Mouse (Mus musculus): ENCODE results near the gene Zfp683.

The Zfp683 gene

DNA sequence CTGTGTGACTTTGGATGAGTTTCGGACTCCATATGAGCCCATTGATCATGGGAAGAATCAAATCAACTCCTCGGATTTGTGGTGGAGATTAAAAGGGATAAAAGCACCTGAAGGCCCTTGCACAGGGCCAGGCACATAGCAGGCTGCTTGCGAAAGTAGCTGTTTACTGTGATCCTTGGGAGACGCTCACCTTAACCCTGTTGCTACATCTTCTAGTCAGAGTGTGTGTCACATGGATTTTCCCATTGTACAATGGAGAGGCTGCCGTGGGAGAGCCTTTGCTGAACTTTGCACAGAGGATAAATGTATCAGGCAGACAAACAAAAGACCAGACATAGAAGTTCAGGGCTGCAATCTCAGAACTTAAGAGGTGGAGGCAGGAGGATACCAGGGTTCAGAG is 1.7 kb upstream of the Zfp683 start:
- DNase-seq (ENCODE audit: low read depth, low spot score): no peak

GRCm38 (mm10) chr4:134052560-134052959 is 1.1 kb upstream of the Zfp683 start:
- peak; percentile 15 for DNase-seq (ENCODE audit: low read depth, low spot score)

- DNase-seq (ENCODE audit: low read depth, low spot score): no peak
These were observed 4.6 kb downstream of the Zfp683 start for GRCm38 (mm10) chr4:134058166-134058715.

GRCm38 (mm10) chr4:134058908-134059307 is 5.3 kb downstream of the Zfp683 start:
- no peak for DNase-seq (ENCODE audit: low read depth, low spot score)

DNA sequence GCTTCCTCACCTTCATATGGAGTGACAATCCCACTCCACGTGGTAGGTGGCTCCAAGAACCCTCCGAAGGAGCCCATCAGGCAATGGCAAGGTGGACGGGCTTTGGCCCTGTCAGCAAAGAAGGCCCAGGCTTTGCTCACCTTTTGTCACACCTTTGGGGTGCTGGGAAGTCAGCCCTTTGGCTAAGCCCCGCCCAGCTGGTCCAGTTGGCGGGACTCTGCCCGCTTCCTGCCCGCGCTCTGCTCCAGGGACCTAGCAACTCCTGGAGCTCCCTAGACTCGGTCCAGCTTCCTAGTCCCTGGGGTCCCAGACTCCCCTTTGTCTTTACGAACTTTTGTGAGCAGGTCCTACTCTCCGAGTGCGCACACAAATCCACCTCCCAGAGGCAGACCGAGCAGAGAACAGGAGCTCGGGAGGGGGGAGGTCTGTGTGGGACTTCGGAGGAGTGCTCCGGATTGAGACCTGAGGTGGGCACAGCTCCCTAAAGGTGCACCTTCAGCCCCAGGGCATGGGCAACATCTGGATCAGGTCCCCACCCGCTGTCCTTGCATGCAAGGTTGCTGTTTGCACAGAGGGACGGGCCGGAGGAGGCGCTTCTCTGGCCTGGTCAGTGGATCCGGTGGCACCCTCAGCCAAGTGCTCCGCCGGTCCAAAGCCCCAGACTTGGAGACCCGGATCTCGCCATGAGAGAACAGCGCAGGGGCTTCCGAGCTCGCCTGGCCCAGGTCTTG is 6.7 kb downstream of the Zfp683 start, which contains the start of gene Crybg2:
Gene Crybg2 (plus strand): TSS at position 681 of the 731 bp plus-strand sequence.
- DNase-seq (ENCODE audit: low read depth, low spot score): no peak

- no peak for DNase-seq (ENCODE audit: low read depth, low spot score)
These were observed 7.7 kb downstream of the Zfp683 start for GRCm38 (mm10) chr4:134061166-134061830.

GRCm38 (mm10) chr4:134061944-134062446 is 8.4 kb downstream of the Zfp683 start:
- DNase-seq (ENCODE audit: low read depth, low spot score): no peak

DNA sequence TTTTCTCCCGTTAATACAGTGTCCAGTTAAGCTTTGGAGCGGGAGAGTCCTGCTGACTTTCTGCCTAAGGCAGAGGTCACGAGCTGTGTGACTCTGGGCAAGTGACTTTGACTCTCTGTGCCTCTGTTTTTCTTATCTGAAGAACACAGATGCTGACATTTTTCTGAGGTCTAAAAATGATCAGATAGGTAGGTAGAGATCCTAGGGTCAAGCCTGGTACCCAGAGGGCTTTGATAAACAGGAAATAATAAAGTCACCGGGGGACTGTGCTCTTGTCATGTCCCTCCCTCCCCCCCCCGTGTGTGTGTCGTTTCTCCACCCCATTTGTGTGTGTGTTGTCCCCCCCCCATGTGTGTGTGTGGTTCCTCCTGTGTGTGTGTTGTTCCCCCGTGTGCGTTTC is 8.9 kb downstream of the Zfp683 start:
- no peak for DNase-seq (ENCODE audit: low read depth, low spot score)

- DNase-seq (ENCODE audit: low read depth, low spot score): no peak
These were observed 11.9 kb downstream of the Zfp683 start for GRCm38 (mm10) chr4:134065431-134066004.

DNA sequence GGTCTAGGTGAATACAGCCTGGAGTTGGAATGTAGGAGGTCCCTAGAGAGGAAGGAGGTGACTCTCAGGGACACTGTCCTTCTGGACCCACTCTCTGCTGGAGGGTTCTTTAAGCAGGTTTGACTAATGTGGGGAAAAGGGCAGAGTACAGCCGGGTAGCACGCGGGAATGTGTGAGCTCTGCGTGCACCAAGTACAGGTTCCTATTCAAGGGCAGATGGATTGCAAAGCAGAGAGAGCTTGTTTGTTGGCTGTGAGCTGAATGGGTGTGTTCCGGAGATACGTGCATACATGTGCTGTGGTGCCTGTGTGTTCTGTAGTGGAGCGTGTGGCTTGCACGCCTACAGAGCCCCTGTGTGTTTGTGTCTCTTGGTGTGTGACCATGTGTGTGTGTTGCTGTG is 13.7 kb downstream of the Zfp683 start:
- no peak for DNase-seq (ENCODE audit: low read depth, low spot score)

GRCm38 (mm10) chr4:134067833-134068544 is 14.4 kb downstream of the Zfp683 start:
- no peak for DNase-seq (ENCODE audit: low read depth, low spot score)

DNA sequence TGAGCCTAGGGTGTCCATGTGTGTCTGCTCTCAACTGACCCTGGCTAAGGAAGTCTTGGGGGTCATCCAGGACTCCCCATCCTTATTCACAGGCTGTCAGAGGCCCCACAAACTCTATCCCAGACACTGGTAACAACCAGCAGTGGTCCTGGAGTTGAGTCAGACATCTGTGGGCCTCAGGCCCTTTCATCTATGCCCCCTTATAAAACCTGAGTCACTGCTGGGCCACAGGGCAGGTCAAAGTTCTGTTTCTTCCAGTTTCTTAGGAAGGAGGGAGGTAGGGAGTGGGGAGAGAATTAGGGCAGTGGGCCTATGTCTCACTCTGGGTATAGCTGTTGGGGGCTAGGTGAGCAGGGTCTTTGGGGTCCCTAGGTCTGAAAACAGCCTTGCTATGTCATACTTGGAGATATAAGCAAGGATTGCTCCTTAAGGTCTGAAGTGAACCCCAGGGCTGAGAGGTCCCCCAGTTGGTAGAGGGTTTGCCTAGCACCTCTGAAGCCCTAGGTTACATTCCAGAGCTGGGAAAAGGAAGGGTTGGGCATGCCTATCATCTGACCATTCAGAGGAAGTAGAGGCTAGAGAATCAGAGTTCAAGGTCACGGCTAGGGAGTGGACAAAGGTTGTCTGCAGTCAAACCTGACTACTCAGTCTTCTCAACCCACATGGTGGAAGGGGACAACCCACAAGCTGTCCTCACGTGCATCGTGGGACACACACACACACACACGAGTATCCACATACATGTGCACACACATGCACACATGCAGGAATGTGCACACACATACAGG is 15.3 kb downstream of the Zfp683 start:
- DNase-seq (ENCODE audit: low read depth, low spot score): no peak

DNA sequence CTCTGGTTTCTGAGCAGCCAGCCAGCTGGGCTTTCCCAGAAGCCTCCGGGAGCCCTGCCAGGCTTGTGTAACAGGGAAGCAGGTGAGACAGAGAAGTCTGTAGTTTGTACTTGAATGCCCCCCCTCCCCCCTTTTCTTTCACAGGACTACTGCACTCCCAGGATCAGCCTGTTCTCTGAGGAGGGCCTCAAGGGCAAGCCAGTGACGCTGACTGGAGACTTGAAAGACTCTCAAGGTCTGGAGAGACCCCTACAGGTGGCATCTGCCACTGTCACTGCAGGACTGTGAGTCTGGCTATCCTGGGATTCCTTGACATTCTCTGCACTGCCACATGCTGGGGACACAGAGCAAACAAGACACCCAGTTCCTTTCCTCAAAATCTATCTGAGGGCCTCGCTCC is 25.1 kb downstream of the Zfp683 start:
- DNase-seq (ENCODE audit: low read depth, low spot score): no peak

DNA sequence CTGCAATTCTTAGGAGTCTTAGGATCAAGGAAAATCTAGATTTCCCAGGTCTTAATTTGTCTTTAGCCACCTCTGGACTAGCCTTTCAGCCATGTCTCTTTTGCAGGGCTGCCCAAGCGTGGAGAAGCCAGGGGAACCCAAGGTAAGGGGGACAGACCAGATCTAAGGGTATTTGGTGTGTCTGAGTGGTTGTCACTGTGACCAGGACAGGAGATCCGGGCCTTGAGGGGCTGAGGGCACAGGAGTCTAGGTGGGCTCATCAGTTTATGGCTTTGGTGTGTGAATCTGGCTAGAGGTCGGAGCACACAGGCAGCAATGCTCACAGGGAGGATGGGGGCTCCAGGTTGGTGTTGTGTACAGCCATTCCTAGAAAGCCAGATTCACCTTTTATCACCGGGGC is 27.0 kb downstream of the Zfp683 start:
- DNase-seq (ENCODE audit: low read depth, low spot score): no peak

GRCm38 (mm10) chr4:134081730-134082386 is 28.2 kb downstream of the Zfp683 start:
- peak; percentile 43 for DNase-seq (ENCODE audit: low read depth, low spot score)

DNA sequence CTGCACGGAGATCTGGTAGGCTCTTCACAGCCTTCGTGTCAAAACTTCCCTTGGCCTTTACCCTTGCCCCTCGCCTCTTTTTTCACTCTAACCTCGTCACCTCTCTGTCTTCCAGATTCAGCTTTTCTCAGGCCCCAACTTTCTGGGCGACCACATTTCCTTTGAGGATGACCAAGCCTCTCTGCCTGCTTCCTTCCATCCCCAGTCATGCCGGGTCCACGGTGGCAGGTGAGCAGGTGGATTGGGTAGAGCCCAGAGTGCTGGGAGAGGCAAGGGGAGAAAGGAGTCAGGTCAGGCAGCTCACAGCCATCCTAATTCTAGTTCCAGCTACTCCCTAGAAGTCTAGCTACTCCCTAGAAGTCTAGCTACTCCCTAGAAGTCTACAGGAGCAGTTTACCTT is 28.8 kb downstream of the Zfp683 start:
- DNase-seq (ENCODE audit: low read depth, low spot score): no peak

DNA sequence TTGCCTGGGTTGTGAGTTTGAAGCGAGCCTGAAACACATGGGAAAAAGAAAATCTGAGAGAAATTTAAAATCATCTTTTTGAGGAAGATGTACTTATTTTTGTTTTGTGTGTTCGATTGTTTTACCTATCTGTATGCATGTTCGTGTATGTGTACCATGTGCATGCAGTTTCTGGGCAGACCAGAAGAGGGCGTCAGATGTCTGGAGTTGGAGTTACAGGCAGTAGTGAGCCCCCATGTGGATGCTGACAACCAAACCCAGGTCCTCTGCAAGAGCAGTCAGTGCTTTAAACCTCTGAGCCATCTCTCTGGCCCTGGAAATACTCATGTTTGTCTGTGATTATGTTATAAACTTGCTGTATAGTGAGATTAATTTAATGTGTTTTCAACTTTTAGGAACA is 31.4 kb downstream of the Zfp683 start:
- no peak for DNase-seq (ENCODE audit: low read depth, low spot score)

DNA sequence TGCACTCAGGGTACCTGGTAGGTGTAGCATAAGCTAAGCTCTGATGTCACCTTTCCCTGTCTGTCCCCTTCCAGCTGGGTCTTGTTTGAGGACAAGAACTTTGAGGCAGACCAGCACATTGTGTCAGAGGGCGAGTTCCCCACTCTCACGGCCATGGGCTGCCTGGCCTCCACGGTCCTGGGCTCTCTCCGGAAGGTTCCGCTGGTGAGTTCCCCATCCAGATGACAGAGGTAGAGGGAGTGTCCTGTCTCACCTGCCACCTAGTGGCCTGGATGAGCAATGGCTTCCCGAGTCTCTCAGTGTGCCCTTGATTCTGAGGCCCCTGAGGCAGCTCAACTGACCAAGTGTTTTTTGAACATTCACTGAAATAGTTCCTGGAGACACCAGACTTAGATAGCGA is 33.8 kb downstream of the Zfp683 start:
- DNase-seq (ENCODE audit: low read depth, low spot score): peak; percentile 46

DNA sequence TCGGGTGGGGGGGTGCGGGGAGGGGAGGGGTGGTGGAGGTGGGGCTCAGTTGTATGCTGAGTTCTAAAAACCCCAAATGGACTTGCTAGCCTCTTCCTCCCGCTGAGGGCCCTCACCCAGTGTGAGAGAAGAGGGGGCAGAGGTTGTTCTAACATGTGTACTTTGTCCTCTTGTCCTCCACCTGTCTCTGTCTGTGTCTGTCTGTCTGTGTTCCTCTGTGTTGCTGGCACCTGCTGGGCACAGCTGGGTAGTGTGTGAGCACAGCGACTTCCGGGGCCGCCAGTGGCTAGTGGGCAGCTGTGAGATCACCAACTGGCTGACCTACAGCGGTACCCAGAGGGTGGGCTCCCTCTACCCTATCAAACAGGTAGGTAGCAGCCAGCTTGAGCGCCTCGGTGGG is 35.4 kb downstream of the Zfp683 start:
- no peak for DNase-seq (ENCODE audit: low read depth, low spot score)

GRCm38 (mm10) chr4:134090521-134091224 is 37.0 kb downstream of the Zfp683 start:
- DNase-seq (ENCODE audit: low read depth, low spot score): no peak

Data from retina, adult 2 months (tissue).